Mouse (Mus musculus) midbrain, embryonic 10.5 days (tissue): ENCODE data around the gene Echs1. TPM values are rescaled to one million over a fixed set of nuclear protein-coding genes. Genes with fewer than 3 reads are reported as not detected.
"Not testable (repeated sequence)": the region's sequence is repeated elsewhere in the genome, so short reads cannot be mapped to it uniquely, and the experiment has no call there.

Experiments
- DNase-seq: peaks from one replicate; pipeline ENCODE4 v3.0.0-alpha.2; 2017; ENCODE audit warnings: low spot score
- H3K27ac ChIP-seq: fragments of 300-500 bp; sonication (generic); replicated peaks from 2 replicates; pipeline ENCODE4 v1.5.1; 2016; ENCODE audit warnings: mild to moderate bottlenecking
- H3K27me3 ChIP-seq: fragments of 300-500 bp; sonication (generic); 2 replicates; pipeline ENCODE4 v1.6.1; 2016; ENCODE audit warnings: low read depth, mild to moderate bottlenecking; ENCODE audit not compliant: poor library complexity, severe bottlenecking
- H3K36me3 ChIP-seq: fragments of 300-500 bp; sonication (generic); 2 replicates; pipeline ENCODE4 v1.6.1; 2016; ENCODE audit warnings: mild to moderate bottlenecking, moderate library complexity
- H3K4me1 ChIP-seq: fragments of 300-500 bp; sonication (generic); 2 replicates; pipeline ENCODE4 v1.6.1; 2016
- H3K4me3 ChIP-seq: fragments of 300-500 bp; sonication (generic); 2 replicates; pipeline ENCODE4 v1.5.1; 2016; ENCODE audit warnings: mild to moderate bottlenecking, moderate library complexity
- H3K9me3 ChIP-seq: fragments of 300-500 bp; sonication (generic); replicated peaks from 2 replicates; pipeline ENCODE4 v1.6.1; 2016; ENCODE audit warnings: mild to moderate bottlenecking
- WGBS: fragments of 180-500 bp; shearing (Covaris S2); methylation state at CpG from one replicate; pipeline ENCODE4 v1.1.7; 2016; 5-methylcytosine and 5-hydroxymethylcytosine counted together
- polyA plus RNA-seq: library from polyadenylated mRNA; unstranded; fragments of >200 nt; fragmentation: Nextera tagmentation; extraction: Ambion mirVana; gene quantifications from 2 replicates; pipeline ENCODE4 v1.2.1, GENCODE M21; 2016

The Echs1 gene
- polyA plus RNA-seq, 1 experiment from 2014 or later: 157 TPM

- H3K27me3 ChIP-seq, H3K4me3 ChIP-seq, H3K4me1 ChIP-seq, DNase-seq, H3K27ac ChIP-seq, H3K9me3 ChIP-seq: not testable (repeated sequence)
- 93% methylated on average over 7 of the region's 7 CpGs for WGBS
- H3K36me3 ChIP-seq: peaks cover 17% of the 10 kb centered on the region
Measured at GRCm38 (mm10) chr7:140132184-140132583, 15.9 kb upstream of the Echs1 start.

- no peak for DNase-seq
- no peak overlapping the region for H3K4me3 ChIP-seq
- peaks cover 17% of the 10 kb centered on the region for H3K36me3 ChIP-seq
- no peaks in the 10 kb centered on the region for H3K27me3 ChIP-seq
- no peaks in the 10 kb centered on the region for H3K9me3 ChIP-seq
- H3K27ac ChIP-seq: no peak overlapping the region
- 92% methylated on average over 2 of the region's 2 CpGs for WGBS
- peaks cover 18% of the 10 kb centered on the region for H3K4me1 ChIP-seq
Measured at GRCm38 (mm10) chr7:140127911-140128310, 11.6 kb upstream of the Echs1 start.

GRCm38 (mm10) chr7:140126934-140127333 is 10.7 kb upstream of the Echs1 start:
- 84% methylated on average over 3 of the region's 3 CpGs for WGBS

DNA sequence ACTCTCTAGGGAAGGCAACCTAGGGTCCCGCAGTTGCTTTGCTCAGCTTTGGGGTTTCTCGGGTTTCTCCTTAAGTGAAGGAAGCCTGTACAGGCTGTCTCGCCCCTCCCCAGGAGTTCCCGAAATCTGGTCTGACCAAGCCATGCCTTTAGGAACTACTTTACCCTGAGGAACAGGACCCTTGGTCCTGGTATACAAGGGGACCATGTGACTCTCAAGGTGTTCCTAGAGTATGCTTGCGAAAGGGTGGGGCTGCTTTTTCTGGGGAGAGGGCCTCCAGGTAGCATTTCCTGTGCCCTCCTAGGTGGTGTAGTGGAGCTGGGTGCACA is 9.7 kb upstream of the Echs1 start:
- H3K36me3 ChIP-seq: peaks cover 17% of the 10 kb centered on the region
- DNase-seq: no peak
- H3K27ac ChIP-seq: peak overlapping the region; percentile 85
- peaks cover 18% of the 10 kb centered on the region for H3K4me1 ChIP-seq
- H3K9me3 ChIP-seq: no peaks in the 10 kb centered on the region
- 10% methylated on average over 5 of the region's 5 CpGs for WGBS
- peak overlapping the region; percentile 71 for H3K4me3 ChIP-seq
- no peaks in the 10 kb centered on the region for H3K27me3 ChIP-seq

More at GRCm38 (mm10) chr7:140126934-140127333, 10.7 kb upstream of the Echs1 start:
- Histone ChIP-seq H3K4me1 (peaks cover 18% of the 10 kb centered on the region), H3K27me3 (no peaks in the 10 kb centered on the region), H3K27ac (no peak overlapping the region), H3K9me3 (no peaks in the 10 kb centered on the region), H3K36me3 (peaks cover 17% of the 10 kb centered on the region), H3K4me3 (0 out of 2 replicates have a peak overlapping the region, but pooled peaks have one; percentile 21)
- DNase-seq: no peak

- Histone ChIP-seq H3K36me3 (peaks cover 13% of the 10 kb centered on the region), H3K9me3 (no peaks in the 10 kb centered on the region), H3K27ac (peak overlapping the region; percentile 85), H3K27me3 (no peaks in the 10 kb centered on the region), H3K4me1 (peaks cover 18% of the 10 kb centered on the region), H3K4me3 (peak overlapping the region; percentile 71)
- DNase-seq: peak; percentile 95
- WGBS: 2% methylated on average over 40 of the region's 40 CpGs
Measured at GRCm38 (mm10) chr7:140125278-140126021, 9.2 kb upstream of the Echs1 start.

DNA sequence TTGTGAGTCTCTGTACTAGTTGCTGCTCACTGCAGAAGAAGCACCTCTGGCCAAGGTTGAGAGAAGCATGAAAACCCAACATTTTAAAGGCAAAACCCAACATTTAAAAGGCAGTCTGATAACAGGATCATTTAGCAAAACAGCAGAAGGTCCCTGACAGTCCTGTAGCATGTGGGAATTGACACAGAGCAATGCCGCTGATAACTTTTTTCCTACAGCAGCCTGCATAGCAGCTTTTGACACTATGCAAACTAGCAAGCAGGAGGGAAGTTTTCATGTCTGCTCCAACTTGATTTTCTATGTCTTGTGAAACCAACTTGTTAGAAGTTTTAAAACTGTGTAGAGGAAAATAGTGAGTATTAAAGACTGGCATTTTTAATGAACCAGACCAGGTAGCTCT is 8.1 kb upstream of the Echs1 start:
- no peaks in the 10 kb centered on the region for H3K27me3 ChIP-seq
- no peaks in the 10 kb centered on the region for H3K9me3 ChIP-seq
- 0 out of 2 replicates have a peak, but pooled peaks cover 4% of the 10 kb centered on the region for H3K36me3 ChIP-seq
- no peak for DNase-seq
- WGBS: 91% methylated on average over 1 of the region's 1 CpGs
- H3K4me1 ChIP-seq: peaks cover 18% of the 10 kb centered on the region
- no peak overlapping the region for H3K27ac ChIP-seq
- H3K4me3 ChIP-seq: no peak overlapping the region

- no peak for DNase-seq
- H3K27ac ChIP-seq: no peak overlapping the region
- peaks cover 18% of the 10 kb centered on the region for H3K4me1 ChIP-seq
- H3K4me3 ChIP-seq: no peak overlapping the region
- no peaks in the 10 kb centered on the region for H3K9me3 ChIP-seq
- 39% methylated on average over 4 of the region's 4 CpGs for WGBS
- no peaks in the 10 kb centered on the region for H3K36me3 ChIP-seq
- H3K27me3 ChIP-seq: no peaks in the 10 kb centered on the region
Measured at GRCm38 (mm10) chr7:140122765-140123164, 6.5 kb upstream of the Echs1 start.

GRCm38 (mm10) chr7:140121338-140121910 is 5.1 kb upstream of the Echs1 start:
- Histone ChIP-seq H3K27ac (no peak overlapping the region), H3K9me3 (no peaks in the 10 kb centered on the region), H3K36me3 (no peaks in the 10 kb centered on the region), H3K4me1 (peaks cover 20% of the 10 kb centered on the region), H3K27me3 (no peaks in the 10 kb centered on the region), H3K4me3 (no peak overlapping the region)
- DNase-seq: no peak
- WGBS: 83% methylated on average over 13 of the region's 13 CpGs

- H3K4me3 ChIP-seq: no peak overlapping the region
- WGBS: 88% methylated on average over 2 of the region's 2 CpGs
- peaks cover 19% of the 10 kb centered on the region for H3K4me1 ChIP-seq
- no peaks in the 10 kb centered on the region for H3K9me3 ChIP-seq
- H3K27ac ChIP-seq: no peak overlapping the region
- DNase-seq: no peak
- no peaks in the 10 kb centered on the region for H3K27me3 ChIP-seq
- no peaks in the 10 kb centered on the region for H3K36me3 ChIP-seq
Measured at GRCm38 (mm10) chr7:140120484-140120883, 4.2 kb upstream of the Echs1 start.

- H3K4me1 ChIP-seq: peaks cover 21% of the 10 kb centered on the region
- DNase-seq: no peak
- WGBS: 5% methylated on average over 23 of the region's 23 CpGs
- no peaks in the 10 kb centered on the region for H3K9me3 ChIP-seq
- peak within 1 kb of the TSS; percentile 94 for H3K27ac ChIP-seq
- H3K4me3 ChIP-seq: peak within 1 kb of the TSS; percentile 84
- no peaks in the 10 kb centered on the region for H3K27me3 ChIP-seq
- H3K36me3 ChIP-seq: peaks cover 22% of the 10 kb centered on the region
Measured at GRCm38 (mm10) chr7:140115583-140116328, 520 bp downstream of the Echs1 start, which contains the start of gene Paox. Gene Paox, plus strand, starts transcription at chr7:140115799.

- Histone ChIP-seq H3K27ac (no peak overlapping the region), H3K4me3 (no peak overlapping the region), H3K4me1 (peaks cover 17% of the 10 kb centered on the region), H3K9me3 (no peaks in the 10 kb centered on the region), H3K36me3 (peaks cover 60% of the 10 kb centered on the region), H3K27me3 (no peaks in the 10 kb centered on the region)
- 80% methylated on average over 3 of the region's 3 CpGs for WGBS
- no peak for DNase-seq
Measured at GRCm38 (mm10) chr7:140111943-140112342, 4.3 kb downstream of the Echs1 start.

- no peaks in the 10 kb centered on the region for H3K9me3 ChIP-seq
- H3K4me1 ChIP-seq: peaks cover 17% of the 10 kb centered on the region
- H3K4me3 ChIP-seq: no peak overlapping the region
- peaks cover 23% of the 10 kb centered on the region for H3K27me3 ChIP-seq
- DNase-seq: no peak
- no peak overlapping the region for H3K27ac ChIP-seq
- peaks cover 44% of the 10 kb centered on the region for H3K36me3 ChIP-seq
- 81% methylated on average over 4 of the region's 4 CpGs for WGBS
Measured at GRCm38 (mm10) chr7:140104009-140104408, 12.3 kb downstream of the Echs1 start.
